Mouse (Mus musculus): Measurements from ENCODE around the gene Ghitm. TPM values are rescaled to one million over a fixed set of nuclear protein-coding genes. Genes with fewer than 3 reads are reported as not detected.

Gene Ghitm
- 134 and 135 TPM in 2 replicates for total RNA-seq (2023)

DNA sequence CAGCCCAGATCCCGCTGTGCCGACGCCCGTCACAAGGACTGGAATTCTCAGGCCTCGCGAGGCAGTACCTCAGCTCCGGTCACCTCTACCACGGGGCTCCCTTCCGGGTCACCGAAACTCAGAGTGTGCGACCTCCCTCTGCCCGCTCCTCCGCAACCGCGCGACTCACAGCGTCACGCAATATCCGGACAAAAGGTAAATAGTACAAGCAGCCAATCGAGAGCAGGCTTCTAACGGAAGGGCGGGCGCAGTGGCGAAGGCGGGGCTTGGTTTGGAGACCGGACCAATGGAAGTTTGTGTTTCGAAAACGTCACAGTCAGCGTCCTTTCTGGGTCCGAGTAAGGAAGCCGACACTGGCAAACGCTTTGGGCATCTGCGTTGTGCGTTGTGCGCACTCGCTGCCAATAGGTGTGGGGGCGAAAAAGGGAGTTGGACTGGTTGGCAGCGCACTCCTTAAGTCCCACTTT lies at the start of gene Ghitm:
TSS of gene Ghitm (minus strand) at position 146 of the 467 bp plus-strand sequence.

DNA sequence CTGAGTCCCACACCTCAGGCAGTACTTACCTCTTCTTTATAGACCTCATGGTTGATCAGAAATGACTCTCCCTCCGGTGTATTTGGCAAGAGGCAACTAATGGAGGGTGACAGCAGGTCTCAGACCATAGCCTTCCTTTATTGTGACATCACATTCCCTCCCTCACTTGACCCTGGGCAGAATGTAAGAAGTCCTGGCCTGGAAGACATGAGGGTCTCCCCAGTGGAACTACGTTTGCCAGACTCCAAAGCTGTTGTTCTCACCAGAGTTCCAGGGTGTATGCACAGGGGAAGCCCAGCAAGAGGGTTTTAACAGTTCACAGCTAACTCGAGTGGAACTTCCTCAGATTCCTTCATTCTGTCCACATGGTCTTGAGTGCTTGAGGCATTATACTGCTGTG lies 21.1 kb downstream of the Ghitm start, which contains the start of gene 2610528A11Rik:
TSS of gene 2610528A11Rik (minus strand) at position 101 of the 400 bp plus-strand sequence.

DNA sequence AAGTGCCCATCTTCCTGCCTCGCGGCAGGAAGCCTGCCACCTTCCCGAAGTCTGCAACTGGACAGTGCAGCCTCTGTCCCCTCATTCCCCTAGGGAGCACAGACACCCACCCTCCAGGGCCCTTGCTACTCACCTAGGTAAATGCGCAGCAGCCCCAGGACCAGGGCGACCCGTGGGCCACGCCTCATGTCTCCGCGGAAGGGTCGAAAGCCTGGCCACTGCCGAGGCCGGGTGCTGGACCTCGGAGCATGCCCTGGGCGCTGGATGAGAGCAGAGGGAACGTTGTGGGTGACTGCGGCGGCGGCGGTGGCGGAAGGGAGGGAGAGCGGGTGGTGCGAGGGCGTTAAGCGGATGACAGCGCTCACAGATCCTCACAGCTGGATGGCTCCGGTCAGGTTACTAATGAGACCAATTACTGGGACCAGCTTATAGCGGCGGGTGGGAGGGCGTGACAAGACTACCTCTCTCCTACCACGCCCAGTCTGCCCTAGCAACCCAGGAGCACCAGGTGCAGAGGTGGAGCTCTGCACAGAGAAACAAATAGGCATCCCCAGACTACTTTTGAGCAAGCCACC lies 37.0 kb downstream of the Ghitm start, which contains the start of gene Cdhr1:
TSS of gene Cdhr1 (minus strand) at position 392 of the 575 bp plus-strand sequence.

Other genes starting within 250 kb of the Ghitm start
- gene Ccser2, start 166.5 kb downstream of the Ghitm start, total RNA-seq (2023): 11.1 and 13.1 TPM in 2 replicates
- gene Rgr, start 86.3 kb downstream of the Ghitm start, total RNA-seq (2023): not detected in 2 replicates
- not detected in 2 replicates for gene Lrit1, start 80.4 kb downstream of the Ghitm start, total RNA-seq (2023)
- not detected in 2 replicates for gene Lrit2, start 67.3 kb downstream of the Ghitm start, total RNA-seq (2023)
- not detected in 2 replicates for gene Cdhr1, start 36.9 kb downstream of the Ghitm start, total RNA-seq (2023)
- not detected in 2 replicates for gene 2610528A11Rik, start 21.2 kb downstream of the Ghitm start, total RNA-seq (2023)

Data from neutrophil, adult 65 days (primary cell).